Mouse (Mus musculus) cortical plate, adult 2 months (tissue): ENCODE results near the gene Ms4a4b. TPM values are rescaled to one million over a fixed set of nuclear protein-coding genes. Genes with fewer than 3 reads are reported as not detected.
"Not testable (repeated sequence)": the region's sequence is repeated elsewhere in the genome, so short reads cannot be mapped to it uniquely, and the experiment has no call there.

Source experiments
- H3K27ac ChIP-seq: fragments of 200-500 bp; 2 replicates; pipeline ENCODE4 v1.5.1; 2012; ENCODE audit warnings: low read length, control low read depth, inconsistent platforms; ENCODE audit not compliant: insufficient read depth
- H3K4me1 ChIP-seq: fragments of 200-500 bp; 2 replicates; pipeline ENCODE4 v1.6.1; 2011; ENCODE audit warnings: low read length; ENCODE audit not compliant: control insufficient read depth, insufficient read depth
- H3K4me3 ChIP-seq: fragments of 200-500 bp; 2 replicates; pipeline ENCODE4 v1.5.1; 2011; ENCODE audit warnings: mild to moderate bottlenecking, low read length, control low read depth; ENCODE audit not compliant: insufficient read depth
- CTCF ChIP-seq: fragments of 200-500 bp; IDR thresholded peaks from 2 replicates; pipeline ENCODE4 v1.5.1; 2011; ENCODE audit warnings: mild to moderate bottlenecking, control low read depth, low read length; ENCODE audit not compliant: insufficient read depth; ENCODE audit errors: extremely low read depth
- POLR2A ChIP-seq: fragments of 200-500 bp; IDR thresholded peaks from 2 replicates; pipeline ENCODE4 v1.6.1; 2011; ENCODE audit warnings: mild to moderate bottlenecking, low read length, control low read depth; ENCODE audit not compliant: insufficient read depth; ENCODE audit errors: extremely low read depth
- polyA plus RNA-seq: library from polyadenylated mRNA; depleted of rRNA; stranded (reverse); fragments of >200 nt; gene quantifications from 2 replicates; pipeline ENCODE4 v1.2.3, GENCODE M21; 2012

Ms4a4b gene
- polyA plus RNA-seq, 1 experiment, result 0.44 TPM

GRCm38 (mm10) chr19:11485746-11486145, 42.4 kb downstream of the Ms4a4b start, which contains the start of gene Gm8369:
Gene Gm8369 (plus strand): TSS chr19:11485938.
- Histone ChIP-seq H3K4me3 (no peak within 1 kb of the TSS), H3K4me1 (no peaks in the 10 kb centered on the region), H3K27ac (no peak within 1 kb of the TSS; the same call in 1 of the 2 replicates)
- TF ChIP-seq POLR2A (no peak), CTCF (no peak)

GRCm38 (mm10) chr19:11486599-11486998, 43.2 kb downstream of the Ms4a4b start:
- no peak for TF ChIP-seq POLR2A
- no peak for TF ChIP-seq CTCF
- Histone ChIP-seq H3K27ac (no peak overlapping the region), H3K4me3 (no peak overlapping the region), H3K4me1 (no peaks in the 10 kb centered on the region)

GRCm38 (mm10) chr19:11491406-11492189, 48.2 kb downstream of the Ms4a4b start:
- TF ChIP-seq POLR2A (no peak), CTCF (no peak)
- H3K4me3 ChIP-seq, result no peak overlapping the region
- H3K27ac ChIP-seq, result no peak overlapping the region
- H3K4me1 ChIP-seq, result no peaks in the 10 kb centered on the region

GRCm38 (mm10) chr19:11492671-11493070, 49.3 kb downstream of the Ms4a4b start:
- no peak for TF ChIP-seq POLR2A
- TF ChIP-seq CTCF, result no peak
- no peaks in the 10 kb centered on the region for H3K4me1 ChIP-seq
- H3K4me3 ChIP-seq, result no peak overlapping the region
- no peak overlapping the region for H3K27ac ChIP-seq

GRCm38 (mm10) chr19:11494519-11494918, 51.2 kb downstream of the Ms4a4b start:
- no peak overlapping the region for H3K27ac ChIP-seq
- no peak overlapping the region for H3K4me3 ChIP-seq
- no peaks in the 10 kb centered on the region for H3K4me1 ChIP-seq
- TF ChIP-seq POLR2A (no peak), CTCF (no peak)

GRCm38 (mm10) chr19:11496361-11496760, 53.0 kb downstream of the Ms4a4b start:
- TF ChIP-seq CTCF (no peak), POLR2A (no peak)
- Histone ChIP-seq H3K4me3 (no peak overlapping the region), H3K27ac (no peak overlapping the region), H3K4me1 (no peaks in the 10 kb centered on the region)

GRCm38 (mm10) chr19:11497300-11497699, 53.9 kb downstream of the Ms4a4b start:
- H3K4me3 ChIP-seq, H3K4me1 ChIP-seq, H3K27ac ChIP-seq: not testable (repeated sequence)

- no peak overlapping the region for H3K27ac ChIP-seq
- no peak overlapping the region for H3K4me3 ChIP-seq
- no peak for TF ChIP-seq CTCF
- TF ChIP-seq POLR2A, result no peak
- H3K4me1 ChIP-seq, result no peaks in the 10 kb centered on the region
Measured at GRCm38 (mm10) chr19:11500796-11501195, 57.4 kb downstream of the Ms4a4b start.

GRCm38 (mm10) chr19:11501326-11501725, 58.0 kb downstream of the Ms4a4b start:
- Histone ChIP-seq H3K4me3 (no peak overlapping the region), H3K27ac (no peak overlapping the region), H3K4me1 (no peaks in the 10 kb centered on the region)
- no peak for TF ChIP-seq POLR2A
- no peak for TF ChIP-seq CTCF

GRCm38 (mm10) chr19:11504857-11505256, 61.5 kb downstream of the Ms4a4b start:
- TF ChIP-seq POLR2A, result no peak
- TF ChIP-seq CTCF, result no peak
- no peak overlapping the region for H3K4me3 ChIP-seq
- no peaks in the 10 kb centered on the region for H3K4me1 ChIP-seq
- H3K27ac ChIP-seq, result no peak overlapping the region

- no peak overlapping the region for H3K4me3 ChIP-seq
- H3K4me1 ChIP-seq, result no peaks in the 10 kb centered on the region
- TF ChIP-seq CTCF, result no peak
- TF ChIP-seq POLR2A, result no peak
- no peak overlapping the region for H3K27ac ChIP-seq
Measured at GRCm38 (mm10) chr19:11513458-11513857, 70.1 kb downstream of the Ms4a4b start.
